Mouse (Mus musculus) midbrain, embryonic 11.5 days (tissue): ENCODE measurements around the gene Sned1. TPM values are rescaled to one million over a fixed set of nuclear protein-coding genes. Genes with fewer than 3 reads are reported as not detected.
A peak's percentile ranks its signal among the peaks of the same experiment; 100 is the strongest.
"Not testable (repeated sequence)": the region's sequence is repeated elsewhere in the genome, so short reads cannot be mapped to it uniquely, and the experiment has no call there.

Source experiments
- ATAC-seq: fragments of 200-750 bp; cut with Nextera tagmentation; 2 replicates; pipeline ENCODE4 v1.8.0; 2017; ENCODE audit warnings: moderate TSS enrichment, moderate library complexity; ENCODE audit not compliant: low FRiP score
- DNase-seq: peaks from one replicate; pipeline ENCODE4 v3.0.0; 2015; ENCODE audit warnings: low spot score; ENCODE audit errors: missing footprints
- H3K27ac ChIP-seq: fragments of 300-500 bp; sonication (generic); 2 replicates; pipeline ENCODE4 v1.5.1; 2014; ENCODE audit warnings: low read depth, low read length
- H3K27me3 ChIP-seq: fragments of 300-500 bp; sonication (generic); 2 replicates; pipeline ENCODE4 v1.6.1; 2014; ENCODE audit warnings: mild to moderate bottlenecking, low read length, moderate library complexity, mixed read lengths; ENCODE audit not compliant: control insufficient read depth, insufficient read depth
- H3K36me3 ChIP-seq: fragments of 300-500 bp; sonication (generic); 2 replicates; pipeline ENCODE4 v1.6.1; 2014; ENCODE audit warnings: mild to moderate bottlenecking, low read length, moderate library complexity, mixed read lengths; ENCODE audit not compliant: control insufficient read depth, insufficient read depth
- H3K4me1 ChIP-seq: fragments of 300-500 bp; sonication (generic); 2 replicates; pipeline ENCODE4 v1.6.1; 2014; ENCODE audit warnings: low read length; ENCODE audit not compliant: control insufficient read depth, insufficient read depth
- H3K4me2 ChIP-seq: fragments of 300-500 bp; sonication (generic); 2 replicates; pipeline ENCODE4 v1.6.1; 2014; ENCODE audit warnings: mild to moderate bottlenecking, moderate library complexity
- H3K4me3 ChIP-seq: fragments of 300-500 bp; sonication (generic); 2 replicates; pipeline ENCODE4 v1.5.1; 2014; ENCODE audit warnings: low read depth, low read length
- H3K9ac ChIP-seq: fragments of 300-500 bp; sonication (generic); 2 replicates; pipeline ENCODE4 v1.6.1; 2014; ENCODE audit warnings: low read length
- H3K9me3 ChIP-seq: fragments of 300-500 bp; sonication (generic); 2 replicates; pipeline ENCODE4 v1.6.1; 2016; ENCODE audit warnings: low read length; ENCODE audit not compliant: control insufficient read depth
- WGBS: fragments of 180-500 bp; shearing (Covaris S2); extraction: QIAGEN DNeasy Blood & Tissue Kit; methylation state at CpG from one replicate; pipeline ENCODE4 v1.1.7; 2014; 5-methylcytosine and 5-hydroxymethylcytosine counted together
- polyA plus RNA-seq: library from polyadenylated mRNA; unstranded; fragments of >200 nt; fragmentation: Nextera tagmentation; extraction: Ambion mirVana; gene quantifications from 2 replicates; pipeline ENCODE4 v1.2.1, GENCODE M21; 2014

The Sned1 gene
- polyA plus RNA-seq, 1 experiment from 2014 or later = 2.0 TPM

DNA sequence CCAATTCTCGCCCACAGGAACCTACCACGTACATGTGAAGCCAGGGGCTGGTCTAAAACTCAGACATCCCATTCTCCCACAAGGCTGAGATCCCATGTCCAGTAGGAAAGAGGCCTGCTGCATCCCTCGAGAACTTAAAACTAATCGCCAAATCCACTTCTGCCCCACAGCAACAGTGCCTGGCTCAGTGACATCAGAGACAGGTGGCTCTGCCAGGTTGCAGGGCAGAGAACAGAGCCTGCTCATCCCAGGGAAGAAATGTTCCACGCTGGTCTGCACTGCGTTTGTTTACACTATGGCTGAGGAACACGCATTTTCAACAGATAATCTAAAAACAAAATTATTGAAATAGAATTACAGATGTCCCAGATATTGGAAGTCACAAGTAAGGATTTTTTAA lies 41.4 kb downstream of the Sned1 start:
- Histone ChIP-seq H3K27ac (no peak overlapping the region), H3K36me3 (no peaks in the 10 kb centered on the region), H3K4me3 (no peak overlapping the region), H3K27me3 (no peaks in the 10 kb centered on the region), H3K4me1 (no peaks in the 10 kb centered on the region), H3K4me2 (no peak overlapping the region), H3K9me3 (no peaks in the 10 kb centered on the region), H3K9ac (no peak overlapping the region)
- DNase-seq = no peak
- 79% methylated on average over 7 of the region's 7 CpGs for WGBS
- ATAC-seq = no peak

DNA sequence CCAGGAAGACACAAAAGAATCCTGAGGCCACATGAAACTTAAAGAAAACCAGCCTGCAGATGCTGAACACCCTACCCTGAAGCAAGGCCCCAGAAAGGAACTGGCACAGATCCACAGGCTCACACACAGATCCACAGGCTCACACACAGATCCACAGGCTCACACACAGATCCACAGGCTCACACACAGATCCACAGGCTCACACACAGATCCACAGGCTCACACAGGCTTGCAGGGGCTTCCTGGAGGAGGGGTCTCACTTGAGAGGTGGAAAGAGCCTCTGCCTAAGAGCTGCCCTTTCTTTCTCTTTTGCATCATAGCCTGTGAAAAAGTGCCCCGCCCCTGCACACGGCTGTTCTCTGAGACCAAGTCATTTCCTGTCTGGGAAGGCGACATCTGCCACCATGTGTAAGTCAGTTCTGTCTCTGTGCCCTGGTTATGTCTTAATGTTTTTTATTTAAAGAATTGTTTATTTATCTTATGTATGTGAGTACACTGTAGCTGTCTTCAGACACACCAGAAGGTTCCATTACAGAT lies 54.1 kb downstream of the Sned1 start:
- WGBS = 75% methylated on average over 3 of the region's 3 CpGs
- no peak for DNase-seq

DNA sequence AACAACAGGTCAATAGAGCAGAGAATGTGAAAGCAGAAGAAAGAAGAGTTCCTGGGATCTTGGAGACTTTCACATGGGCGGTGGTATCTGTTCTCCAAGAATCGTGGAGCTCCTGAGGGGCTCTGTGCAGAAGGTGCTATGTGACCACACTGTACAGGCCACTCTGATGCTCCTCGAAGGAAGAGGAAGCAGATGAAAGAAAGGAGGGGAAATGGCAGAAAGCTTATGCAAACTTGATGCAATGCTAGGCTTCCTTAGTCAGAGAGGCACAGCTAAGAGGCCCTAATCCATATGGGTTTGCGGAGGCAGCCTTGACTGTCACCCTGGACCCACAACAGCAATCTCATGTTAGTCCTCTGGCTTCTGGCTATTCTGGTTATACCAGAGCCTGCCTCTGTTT lies 55.3 kb downstream of the Sned1 start:
- H3K9me3 ChIP-seq = no peaks in the 10 kb centered on the region
- no peaks in the 10 kb centered on the region for H3K27me3 ChIP-seq
- no peak overlapping the region for H3K4me2 ChIP-seq
- H3K27ac ChIP-seq = no peak overlapping the region
- no peak for ATAC-seq
- H3K9ac ChIP-seq = no peak overlapping the region
- DNase-seq = no peak
- H3K4me1 ChIP-seq = no peaks in the 10 kb centered on the region
- WGBS = 85% methylated on average over 4 of the region's 4 CpGs
- H3K4me3 ChIP-seq = no peak overlapping the region
- peaks cover 2% of the 10 kb centered on the region; the same call in 1 of the 2 replicates for H3K36me3 ChIP-seq

More for the DNA sequence above, 54.1 kb downstream of the Sned1 start:
- H3K9me3 ChIP-seq = no peaks in the 10 kb centered on the region
- no peaks in the 10 kb centered on the region for H3K36me3 ChIP-seq
- H3K4me3 ChIP-seq = no peak overlapping the region
- H3K9ac ChIP-seq = no peak overlapping the region
- H3K4me2 ChIP-seq = no peak overlapping the region
- no peak overlapping the region for H3K27ac ChIP-seq
- no peaks in the 10 kb centered on the region for H3K4me1 ChIP-seq
- no peak for ATAC-seq
- H3K27me3 ChIP-seq = no peaks in the 10 kb centered on the region

DNA sequence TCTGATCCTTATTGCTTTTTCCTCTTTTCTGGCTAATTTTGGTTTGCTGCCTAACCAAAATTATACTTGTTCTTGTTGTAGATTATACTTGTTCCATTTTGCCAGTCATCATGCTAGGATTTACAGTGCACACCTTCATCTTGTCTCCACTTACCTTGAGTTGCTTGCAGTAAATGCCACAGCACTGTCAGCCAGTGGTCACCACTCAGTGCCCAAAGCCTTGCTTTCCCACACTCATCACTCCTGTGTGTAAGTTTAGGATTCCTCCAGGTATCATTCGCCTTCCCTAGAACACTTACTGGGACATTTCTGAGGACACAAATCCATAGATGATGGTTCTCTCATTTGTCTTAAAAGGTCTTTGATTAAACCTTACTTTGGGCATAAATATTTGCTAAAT lies 56.0 kb downstream of the Sned1 start:
- no peaks in the 10 kb centered on the region for H3K27me3 ChIP-seq
- H3K36me3 ChIP-seq = peaks cover 2% of the 10 kb centered on the region; the same call in 1 of the 2 replicates
- no peak overlapping the region for H3K4me3 ChIP-seq
- H3K4me2 ChIP-seq = no peak overlapping the region
- H3K4me1 ChIP-seq = no peaks in the 10 kb centered on the region
- 91% methylated on average over 1 of the region's 1 CpGs for WGBS
- H3K9ac ChIP-seq = no peak overlapping the region
- H3K9me3 ChIP-seq = no peaks in the 10 kb centered on the region
- DNase-seq (peak; percentile 73), ATAC-seq (no peak)
- no peak overlapping the region for H3K27ac ChIP-seq

DNA sequence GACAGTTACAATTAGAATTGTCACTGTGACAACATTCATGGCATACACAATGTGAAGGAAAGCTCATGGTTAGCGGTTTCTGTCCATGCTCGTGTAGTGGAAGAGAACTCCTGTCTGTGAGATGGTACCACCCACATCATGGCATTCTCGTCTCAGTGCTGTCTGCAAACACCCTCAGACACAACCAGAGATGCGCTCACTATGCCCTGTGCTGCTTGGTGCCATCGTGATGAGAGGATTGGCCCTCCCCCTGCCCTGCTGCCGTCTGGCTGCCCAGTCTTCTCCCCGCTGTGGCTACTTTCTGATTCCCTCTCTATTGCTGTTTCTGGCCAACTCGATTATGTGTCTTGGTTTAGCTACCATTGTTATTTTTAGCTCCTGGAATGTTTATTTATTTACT lies 56.4 kb downstream of the Sned1 start:
- H3K9me3 ChIP-seq = no peaks in the 10 kb centered on the region
- no peak overlapping the region for H3K27ac ChIP-seq
- H3K4me1 ChIP-seq = no peaks in the 10 kb centered on the region
- H3K9ac ChIP-seq = no peak overlapping the region
- no peak overlapping the region for H3K4me2 ChIP-seq
- no peaks in the 10 kb centered on the region for H3K27me3 ChIP-seq
- ATAC-seq (no peak), DNase-seq (peak; percentile 56)
- WGBS = 79% methylated on average over 8 of the region's 8 CpGs
- H3K36me3 ChIP-seq = peaks cover 2% of the 10 kb centered on the region; the same call in 1 of the 2 replicates
- no peak overlapping the region for H3K4me3 ChIP-seq

DNA sequence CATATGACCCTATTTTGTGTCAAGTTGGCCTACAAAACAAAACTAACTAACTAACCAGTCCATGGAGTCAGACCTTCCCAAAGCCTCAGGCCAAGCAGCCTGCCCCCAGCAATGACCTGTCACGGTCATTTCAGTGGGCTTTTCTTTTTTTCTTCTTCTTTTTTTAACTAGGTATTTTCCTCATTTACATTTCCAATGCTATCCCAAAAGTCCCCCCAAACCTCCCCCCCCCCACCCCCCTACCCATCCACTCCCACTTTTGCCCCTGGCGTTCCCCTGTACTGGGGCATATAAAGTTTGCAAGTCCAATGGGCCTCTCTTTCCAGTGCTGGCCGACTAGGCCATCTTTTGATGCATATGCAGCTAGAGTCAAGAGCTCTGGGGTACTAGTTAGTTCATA lies 58.9 kb downstream of the Sned1 start:
- H3K36me3 ChIP-seq, H3K9me3 ChIP-seq, ATAC-seq, H3K4me2 ChIP-seq, H3K4me1 ChIP-seq, H3K4me3 ChIP-seq, H3K27me3 ChIP-seq, DNase-seq, H3K9ac ChIP-seq, H3K27ac ChIP-seq: not testable (repeated sequence)
- WGBS = 81% methylated on average over 3 of the region's 3 CpGs

DNA sequence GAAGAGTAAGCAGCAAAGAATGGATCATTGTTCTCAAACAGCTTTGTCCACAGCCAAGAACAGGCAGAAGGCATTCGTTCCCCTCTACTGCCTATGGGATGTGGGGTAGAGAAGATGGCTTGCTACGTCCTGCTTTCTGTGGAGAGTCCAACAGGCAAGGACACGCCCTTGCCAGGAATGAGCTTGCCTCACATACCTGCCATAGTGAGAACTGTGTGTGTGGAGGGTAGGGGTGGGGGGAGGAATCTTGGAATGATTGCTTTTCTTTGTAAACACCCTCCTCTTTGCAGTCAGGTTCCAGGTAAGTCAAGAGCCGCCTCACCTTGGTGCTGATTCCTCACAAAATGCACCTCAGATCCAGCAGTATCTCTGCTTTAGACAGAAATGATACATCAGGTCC lies 64.2 kb downstream of the Sned1 start:
- peaks cover 3% of the 10 kb centered on the region; the same call in 1 of the 2 replicates for H3K4me1 ChIP-seq
- H3K36me3 ChIP-seq = peaks cover 21% of the 10 kb centered on the region
- WGBS = 89% methylated on average over 4 of the region's 4 CpGs
- DNase-seq (no peak), ATAC-seq (no peak)
- H3K9ac ChIP-seq = no peak overlapping the region
- no peak overlapping the region for H3K4me3 ChIP-seq
- H3K27me3 ChIP-seq = no peaks in the 10 kb centered on the region
- H3K27ac ChIP-seq = no peak overlapping the region
- no peak overlapping the region for H3K4me2 ChIP-seq
- no peaks in the 10 kb centered on the region for H3K9me3 ChIP-seq

DNA sequence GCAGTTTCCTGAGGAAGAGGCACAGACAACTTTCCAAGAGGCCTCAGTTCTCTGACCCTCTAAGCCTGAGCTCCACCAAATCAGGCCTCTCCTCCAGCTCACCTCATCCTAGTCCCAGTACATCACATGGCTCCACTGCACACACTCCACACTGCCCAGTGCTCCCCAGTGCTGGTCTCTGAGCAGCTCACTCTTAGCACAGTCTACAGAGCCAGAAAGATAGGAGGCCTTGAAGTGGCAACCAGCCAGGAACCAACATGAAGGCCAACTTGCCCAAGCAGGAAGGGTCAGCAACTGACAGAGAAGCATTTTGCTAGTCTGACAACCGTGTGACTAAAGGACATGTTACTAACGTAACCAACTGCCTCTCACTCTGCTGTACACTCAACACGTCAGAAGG lies 64.9 kb downstream of the Sned1 start:
- Histone ChIP-seq H3K9me3 (no peaks in the 10 kb centered on the region), H3K4me3 (no peak overlapping the region), H3K27ac (no peak overlapping the region), H3K4me2 (no peak overlapping the region), H3K27me3 (no peaks in the 10 kb centered on the region), H3K4me1 (peaks cover 7% of the 10 kb centered on the region; the same call in 1 of the 2 replicates), H3K9ac (no peak overlapping the region), H3K36me3 (peaks cover 21% of the 10 kb centered on the region)
- WGBS = 94% methylated on average over 3 of the region's 3 CpGs
- no peak for ATAC-seq
- DNase-seq = no peak

DNA sequence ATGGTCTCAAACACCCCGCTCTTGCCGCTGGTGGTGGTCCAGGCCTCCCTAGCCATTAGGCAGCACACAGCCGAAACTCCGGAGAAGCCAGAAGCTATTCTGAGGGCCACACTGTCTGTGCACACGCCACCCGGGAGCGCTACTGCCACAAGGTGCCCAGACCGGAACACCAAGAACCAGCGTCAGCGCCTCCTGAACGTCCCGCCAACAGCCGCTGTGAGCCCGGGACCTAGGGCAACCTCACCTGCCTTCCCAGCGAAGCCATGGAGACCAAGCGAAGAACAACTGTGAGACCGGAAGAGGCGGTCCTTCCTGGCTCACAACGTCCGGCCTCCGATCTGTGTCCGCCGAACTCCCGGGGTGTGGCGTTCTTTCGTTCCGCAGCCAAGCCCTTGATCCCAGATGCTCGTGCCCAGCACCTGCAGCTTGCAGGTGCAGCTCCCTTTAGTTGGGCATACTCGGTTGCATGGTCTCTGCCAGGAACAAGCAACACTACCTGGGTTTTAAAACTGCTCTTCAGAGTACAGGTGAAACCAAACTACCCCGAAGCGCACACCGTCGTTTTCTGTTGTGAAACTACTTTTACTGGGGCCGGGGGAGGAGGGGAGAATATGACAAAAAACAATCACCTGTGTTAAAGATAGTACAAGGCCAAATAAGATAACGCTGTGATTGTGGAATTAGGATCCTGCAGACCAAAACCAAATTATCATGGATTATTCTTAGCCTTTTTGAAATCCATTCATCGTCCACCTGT lies 70.1 kb downstream of the Sned1 start, which contains the start of gene Mterf4:
Mterf4 (minus strand) TSS at position 335 of the 757 bp plus-strand sequence.
- no peaks in the 10 kb centered on the region for H3K9me3 ChIP-seq
- H3K4me3 ChIP-seq = peak within 1 kb of the TSS; percentile 60
- no peaks in the 10 kb centered on the region for H3K27me3 ChIP-seq
- H3K27ac ChIP-seq = no peak within 1 kb of the TSS
- peak; percentile 97 for DNase-seq
- 8% methylated on average over 36 of the region's 36 CpGs for WGBS
- H3K4me2 ChIP-seq = peak within 1 kb of the TSS; percentile 63
- peak within 1 kb of the TSS; percentile 73 for H3K9ac ChIP-seq
- H3K4me1 ChIP-seq = peaks cover 7% of the 10 kb centered on the region; the same call in 1 of the 2 replicates
- peak; percentile 94 for ATAC-seq
- H3K36me3 ChIP-seq = peaks cover 13% of the 10 kb centered on the region
